Mouse (Mus musculus): ENCODE measurements around the gene Actl6a.
"Not testable (repeated sequence)": the region's sequence is repeated elsewhere in the genome, so short reads cannot be mapped to it uniquely, and the experiment has no call there.

Gene Actl6a

GRCm38 (mm10) chr3:32737172-32737655, 31.1 kb downstream of the Actl6a start, which contains the start of gene Mrpl47:
Gene Mrpl47 (minus strand): TSS chr3:32737605.
- in situ Hi-C loops (cut with MboI; ENCODE audit: low pct_unique_long_range_greater_than_20kb in 1 of 2, low sequenced_read_pairs in 2 of 2, unreplicated experiment in 1 of 2): no loop called here

- in situ Hi-C loops (cut with MboI; ENCODE audit: low pct_unique_long_range_greater_than_20kb in 1 of 2, low sequenced_read_pairs in 2 of 2, unreplicated experiment in 1 of 2): no loop called here
Observed at GRCm38 (mm10) chr3:32738549-32738948, 32.5 kb downstream of the Actl6a start.

GRCm38 (mm10) chr3:32742276-32742780, 36.2 kb downstream of the Actl6a start:
- in situ Hi-C loops (cut with MboI; ENCODE audit: low pct_unique_long_range_greater_than_20kb in 1 of 2, low sequenced_read_pairs in 2 of 2, unreplicated experiment in 1 of 2): no loop called here

GRCm38 (mm10) chr3:32745001-32745400, 38.9 kb downstream of the Actl6a start:
- in situ Hi-C loops (cut with MboI; ENCODE audit: low pct_unique_long_range_greater_than_20kb in 1 of 2, low sequenced_read_pairs in 2 of 2, unreplicated experiment in 1 of 2): no loop called here

GRCm38 (mm10) chr3:32745426-32745825, 39.3 kb downstream of the Actl6a start:
- in situ Hi-C loops (cut with MboI; ENCODE audit: low pct_unique_long_range_greater_than_20kb in 1 of 2, low sequenced_read_pairs in 2 of 2, unreplicated experiment in 1 of 2): not testable (repeated sequence)

GRCm38 (mm10) chr3:32748384-32748783, 42.3 kb downstream of the Actl6a start:
- in situ Hi-C loops (cut with MboI; ENCODE audit: low pct_unique_long_range_greater_than_20kb in 1 of 2, low sequenced_read_pairs in 2 of 2, unreplicated experiment in 1 of 2): no loop called here

GRCm38 (mm10) chr3:32749820-32750579, 43.9 kb downstream of the Actl6a start:
- in situ Hi-C loops (cut with MboI; ENCODE audit: low pct_unique_long_range_greater_than_20kb in 1 of 2, low sequenced_read_pairs in 2 of 2, unreplicated experiment in 1 of 2): loop anchor here in 1 of 2 experiments (10.0 kb wide), 1 partner anchor 75 kb away; no protein-coding TSS in a partner anchor

- in situ Hi-C loops (cut with MboI; ENCODE audit: low pct_unique_long_range_greater_than_20kb in 1 of 2, low sequenced_read_pairs in 2 of 2, unreplicated experiment in 1 of 2): loop anchor here in 1 of 2 experiments (10.0 kb wide), 1 partner anchor 70 kb away; no protein-coding TSS in a partner anchor
Observed at GRCm38 (mm10) chr3:32754384-32754915, 48.4 kb downstream of the Actl6a start.

GRCm38 (mm10) chr3:32759212-32759611, 53.1 kb downstream of the Actl6a start:
- in situ Hi-C loops (cut with MboI; ENCODE audit: low pct_unique_long_range_greater_than_20kb in 1 of 2, low sequenced_read_pairs in 2 of 2, unreplicated experiment in 1 of 2): loop anchor here in 1 of 2 experiments (10.0 kb wide), 1 partner anchor 66 kb away; no protein-coding TSS in a partner anchor

- in situ Hi-C loops (cut with MboI; ENCODE audit: low pct_unique_long_range_greater_than_20kb in 1 of 2, low sequenced_read_pairs in 2 of 2, unreplicated experiment in 1 of 2): no loop called here
Observed at GRCm38 (mm10) chr3:32762962-32763361, 56.9 kb downstream of the Actl6a start.

- in situ Hi-C loops (cut with MboI; ENCODE audit: low pct_unique_long_range_greater_than_20kb in 1 of 2, low sequenced_read_pairs in 2 of 2, unreplicated experiment in 1 of 2): no loop called here
Observed at GRCm38 (mm10) chr3:32763902-32764301, 57.8 kb downstream of the Actl6a start.

- in situ Hi-C loops (cut with MboI; ENCODE audit: low pct_unique_long_range_greater_than_20kb in 1 of 2, low sequenced_read_pairs in 2 of 2, unreplicated experiment in 1 of 2): no loop called here
Observed at GRCm38 (mm10) chr3:32770781-32771180, 64.7 kb downstream of the Actl6a start.

Measured in mouse embryonic stem cell (cell line).